Mouse (Mus musculus) lung, postnatal 0 days (tissue): ENCODE results near the gene Fam161a. TPM values are rescaled to one million over a fixed set of nuclear protein-coding genes. Genes with fewer than 3 reads are reported as not detected.

ENCODE experiments used
- ATAC-seq: fragments of 200-750 bp; cut with Nextera tagmentation; 2 replicates; pipeline ENCODE4 v1.8.0; 2017; ENCODE audit warnings: moderate library complexity
- DNase-seq: peaks from one replicate; pipeline ENCODE4 v3.0.0-alpha.2; 2016; ENCODE audit warnings: low spot score
- H3K27ac ChIP-seq: fragments of 300-500 bp; sonication (generic); 2 replicates; pipeline ENCODE4 v1.5.1; 2014; ENCODE audit warnings: antibody characterized with exemption, mild to moderate bottlenecking, low read length, mixed read lengths
- H3K27me3 ChIP-seq: fragments of 300-500 bp; sonication (generic); replicated peaks from 2 replicates; pipeline ENCODE4 v1.6.1; 2014; ENCODE audit warnings: low read length, mixed read lengths; ENCODE audit not compliant: insufficient read depth
- H3K36me3 ChIP-seq: fragments of 300-500 bp; sonication (generic); 2 replicates; pipeline ENCODE4 v1.6.1; 2014; ENCODE audit warnings: low read length, mixed read lengths; ENCODE audit not compliant: insufficient read depth
- H3K4me1 ChIP-seq: fragments of 300-500 bp; sonication (generic); 2 replicates; pipeline ENCODE4 v1.6.1; 2014; ENCODE audit warnings: antibody characterized with exemption, low read depth, low read length, mixed read lengths; ENCODE audit not compliant: insufficient read depth
- H3K4me2 ChIP-seq: fragments of 300-500 bp; sonication (generic); replicated peaks from 2 replicates; pipeline ENCODE4 v1.6.1; 2014; ENCODE audit warnings: low read depth, mild to moderate bottlenecking, low read length, moderate library complexity, mixed read lengths
- H3K4me3 ChIP-seq: fragments of 300-500 bp; sonication (generic); 2 replicates; pipeline ENCODE4 v1.5.1; 2014; ENCODE audit warnings: low read depth, low read length
- H3K9ac ChIP-seq: fragments of 300-500 bp; sonication (generic); replicated peaks from 2 replicates; pipeline ENCODE4 v1.6.1; 2014; ENCODE audit warnings: low read depth, mild to moderate bottlenecking
- H3K9me3 ChIP-seq: fragments of 300-500 bp; sonication (generic); 2 replicates; pipeline ENCODE4 v1.6.1; 2016; ENCODE audit warnings: low read length, mixed read lengths
- CTCF ChIP-seq: IDR thresholded peaks from 2 replicates; pipeline ENCODE4 v1.5.1; 2016; ENCODE audit warnings: antibody characterized with exemption, mild to moderate bottlenecking
- EP300 ChIP-seq: IDR thresholded peaks from 2 replicates; pipeline ENCODE4 v1.6.1; 2016; ENCODE audit warnings: antibody characterized with exemption, mild to moderate bottlenecking, control low read depth
- whole genome bisulfite sequencing: fragments of 180-500 bp; shearing (Covaris S2); extraction: QIAGEN DNeasy Blood & Tissue Kit; methylation state at CpG from one replicate; pipeline ENCODE4 v1.1.7; 2014; 5-methylcytosine and 5-hydroxymethylcytosine counted together
- polyA plus RNA-seq: library from polyadenylated mRNA; unstranded; fragments of >200 nt; fragmentation: Nextera tagmentation; extraction: Ambion mirVana; gene quantifications from 2 replicates; pipeline ENCODE4 v1.2.1, GENCODE M21; 2015

The Fam161a gene
- polyA plus RNA-seq, 1 experiment from 2014 or later: 21.2 TPM

GRCm38 (mm10) chr11:22987357-22987756 is 20.0 kb upstream of the Fam161a start:
- Histone ChIP-seq H3K4me2 (no peak overlapping the region), H3K36me3 (no peaks in the 10 kb centered on the region), H3K4me3 (no peak overlapping the region), H3K9ac (no peak overlapping the region), H3K27me3 (no peaks in the 10 kb centered on the region), H3K27ac (no peak overlapping the region), H3K9me3 (no peaks in the 10 kb centered on the region), H3K4me1 (peaks cover 12% of the 10 kb centered on the region; the same call in 1 of the 2 replicates)
- WGBS: 30% methylated on average over 2 of the region's 2 CpGs
- DNase-seq: peak; percentile 82
- peak; percentile 83 for TF ChIP-seq CTCF
- TF ChIP-seq EP300: no peak
- ATAC-seq: no peak

- WGBS: 56% methylated on average over 1 of the region's 1 CpGs
- Histone ChIP-seq H3K36me3 (peaks cover 4% of the 10 kb centered on the region; the same call in 1 of the 2 replicates), H3K27me3 (no peaks in the 10 kb centered on the region), H3K27ac (peak overlapping the region; percentile 91), H3K4me2 (peak overlapping the region; percentile 73), H3K9ac (0 out of 2 replicates have a peak overlapping the region, but pooled peaks have one; percentile 73), H3K4me1 (peaks cover 12% of the 10 kb centered on the region; the same call in 1 of the 2 replicates), H3K4me3 (peak overlapping the region; percentile 73), H3K9me3 (no peaks in the 10 kb centered on the region)
- ATAC-seq: no peak
- no peak for DNase-seq
- TF ChIP-seq CTCF (no peak), EP300 (no peak)
Measured at GRCm38 (mm10) chr11:22989786-22990185, 17.5 kb upstream of the Fam161a start.

DNA sequence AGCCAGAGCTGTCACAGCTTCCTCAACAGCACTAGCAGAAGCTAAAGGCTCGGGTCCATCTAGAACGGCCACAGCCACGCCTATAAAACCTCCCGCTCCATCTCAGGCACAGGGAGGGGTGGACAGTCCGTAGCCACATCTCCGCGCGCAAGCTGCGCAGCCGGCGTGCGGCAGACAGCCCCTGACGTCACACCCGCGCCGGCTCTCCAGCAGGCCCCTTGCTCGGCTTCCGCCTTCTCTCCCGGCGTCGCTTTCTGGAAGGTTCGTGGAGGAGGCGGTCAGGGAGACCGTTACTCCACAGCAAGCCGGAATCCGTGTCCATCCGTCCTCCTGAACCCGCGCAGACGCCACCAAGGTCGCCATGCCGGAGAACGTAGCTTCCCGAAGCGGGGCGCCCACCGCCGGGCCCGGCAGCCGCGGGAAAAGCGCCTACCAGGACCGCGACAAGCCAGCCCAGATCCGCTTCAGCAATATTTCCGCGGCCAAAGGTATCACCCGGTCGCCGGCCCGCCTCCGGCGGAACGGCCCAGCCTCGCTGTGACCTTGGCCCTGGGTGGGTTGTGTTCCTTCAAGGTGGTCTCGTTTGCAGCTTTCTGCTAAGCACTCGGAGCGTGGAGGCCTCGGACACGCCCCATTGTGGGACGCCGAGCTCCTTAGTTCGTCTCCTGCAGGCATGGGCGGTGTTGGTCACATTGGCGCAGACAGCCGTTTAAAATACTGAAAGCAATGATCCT is 16.8 kb upstream of the Fam161a start, which contains the start of gene Cct4:
Gene Cct4 (plus strand): TSS at position 127 of the 734 bp plus-strand sequence.
- TF ChIP-seq EP300: 0 out of 2 replicates have a peak, but pooled peaks have one; percentile 23
- no peak for TF ChIP-seq CTCF
- peaks cover 8% of the 10 kb centered on the region; the same call in 1 of the 2 replicates for H3K36me3 ChIP-seq
- no peaks in the 10 kb centered on the region for H3K27me3 ChIP-seq
- peak within 1 kb of the TSS; percentile 73 for H3K9ac ChIP-seq
- H3K4me3 ChIP-seq: peak within 1 kb of the TSS; percentile 73
- peak within 1 kb of the TSS; percentile 91 for H3K27ac ChIP-seq
- H3K9me3 ChIP-seq: no peaks in the 10 kb centered on the region
- under 1% methylated on average over 66 of the region's 66 CpGs for WGBS
- H3K4me1 ChIP-seq: peaks cover 12% of the 10 kb centered on the region; the same call in 1 of the 2 replicates
- peak within 1 kb of the TSS; percentile 73 for H3K4me2 ChIP-seq
- peak; percentile 99 for ATAC-seq
- peak; percentile 97 for DNase-seq

DNA sequence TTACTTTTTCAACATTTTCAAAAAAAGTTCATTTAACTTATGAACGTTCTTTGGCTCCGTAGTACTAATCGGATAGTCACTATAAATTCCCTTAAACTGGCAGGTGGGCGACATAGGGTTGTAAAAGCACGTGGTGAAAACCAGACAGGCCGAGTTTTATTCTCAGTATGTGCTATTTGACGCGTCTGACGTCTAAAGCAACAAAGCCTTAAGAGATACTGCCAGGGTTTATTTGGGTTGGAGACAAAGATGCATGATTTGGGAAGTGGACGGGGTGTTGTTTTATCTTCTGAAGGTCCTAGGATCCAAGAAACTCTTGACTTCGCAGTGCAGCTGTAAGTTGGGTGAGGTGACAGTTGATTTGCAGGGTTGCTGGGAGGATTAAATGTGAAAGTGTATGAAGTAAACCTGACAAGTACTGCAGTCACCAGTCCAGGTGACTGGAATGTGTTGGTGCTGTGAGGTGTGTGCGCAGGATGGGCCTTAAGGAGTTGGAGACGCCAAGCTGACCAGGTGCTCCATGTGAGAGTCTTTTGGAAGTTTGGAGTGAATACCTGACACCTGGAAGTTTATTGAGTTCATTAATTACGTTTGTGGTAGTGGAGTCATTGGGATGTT is 16.0 kb upstream of the Fam161a start:
- Histone ChIP-seq H3K9ac (peak overlapping the region; percentile 73), H3K4me2 (peak overlapping the region; percentile 73), H3K4me1 (peaks cover 12% of the 10 kb centered on the region; the same call in 1 of the 2 replicates), H3K27ac (peak overlapping the region; percentile 91; the same call in 1 of the 2 replicates), H3K27me3 (no peaks in the 10 kb centered on the region), H3K9me3 (no peaks in the 10 kb centered on the region), H3K4me3 (peak overlapping the region; percentile 73), H3K36me3 (peaks cover 13% of the 10 kb centered on the region; the same call in 1 of the 2 replicates)
- no peak for TF ChIP-seq EP300
- TF ChIP-seq CTCF: no peak
- DNase-seq (peak; percentile 23), ATAC-seq (no peak)
- WGBS: 5% methylated on average over 14 of the region's 14 CpGs

- H3K9me3 ChIP-seq: no peaks in the 10 kb centered on the region
- H3K4me2 ChIP-seq: no peak overlapping the region
- H3K36me3 ChIP-seq: peaks cover 27% of the 10 kb centered on the region; the same call in 1 of the 2 replicates
- TF ChIP-seq CTCF (no peak), EP300 (no peak)
- H3K4me3 ChIP-seq: no peak overlapping the region
- ATAC-seq: no peak
- peak; percentile 25 for DNase-seq
- no peak overlapping the region for H3K9ac ChIP-seq
- H3K27me3 ChIP-seq: no peaks in the 10 kb centered on the region
- H3K27ac ChIP-seq: no peak overlapping the region
- WGBS: 72% methylated on average over 2 of the region's 2 CpGs
- peaks cover 12% of the 10 kb centered on the region; the same call in 1 of the 2 replicates for H3K4me1 ChIP-seq
Measured at GRCm38 (mm10) chr11:22994271-22994670, 13.1 kb upstream of the Fam161a start.

- Histone ChIP-seq H3K36me3 (peaks cover 36% of the 10 kb centered on the region), H3K4me2 (no peak overlapping the region), H3K27me3 (no peaks in the 10 kb centered on the region), H3K4me1 (peaks cover 12% of the 10 kb centered on the region; the same call in 1 of the 2 replicates), H3K4me3 (no peak overlapping the region), H3K9ac (no peak overlapping the region), H3K9me3 (no peaks in the 10 kb centered on the region), H3K27ac (no peak overlapping the region)
- 93% methylated on average over 4 of the region's 4 CpGs for WGBS
- DNase-seq (no peak), ATAC-seq (no peak)
- TF ChIP-seq CTCF (no peak), EP300 (no peak)
Measured at GRCm38 (mm10) chr11:22995461-22995860, 11.9 kb upstream of the Fam161a start.
